Mouse (Mus musculus): ENCODE data around the gene Wdr48.

GRCm38 (mm10) chr9:119853071-119853846, 41.4 kb upstream of the Wdr48 start:
- no peak for TF ChIP-seq CTCF (IDR thresholded peaks at IDR 0.05; ENCODE audit: extremely low read depth, insufficient read depth, insufficient read length, insufficient replicate concordance)
- TF ChIP-seq POLR2A (IDR thresholded peaks at IDR 0.05; ENCODE audit: low read depth, low read length) = no peak
